Mouse (Mus musculus): Measurements from ENCODE around the gene Tcf7l1.

Gene Tcf7l1

GRCm38 (mm10) chr6:72635760-72636431 lies 153.2 kb downstream of the Tcf7l1 start:
- peak; percentile 62 for DNase-seq (ENCODE audit: extremely low read depth, insufficient read length, low spot score)

- DNase-seq (ENCODE audit: extremely low read depth, insufficient read length, low spot score), result no peak
Measured at GRCm38 (mm10) chr6:72634311-72634710, 154.7 kb downstream of the Tcf7l1 start.

GRCm38 (mm10) chr6:72631700-72632099 lies 157.4 kb downstream of the Tcf7l1 start:
- no peak for DNase-seq (ENCODE audit: extremely low read depth, insufficient read length, low spot score)

GRCm38 (mm10) chr6:72630961-72631360 lies 158.1 kb downstream of the Tcf7l1 start:
- no peak for DNase-seq (ENCODE audit: extremely low read depth, insufficient read length, low spot score)

- DNase-seq (ENCODE audit: extremely low read depth, insufficient read length, low spot score), result no peak
Measured at GRCm38 (mm10) chr6:72630370-72630769, 158.7 kb downstream of the Tcf7l1 start.

GRCm38 (mm10) chr6:72627276-72627675 lies 161.8 kb downstream of the Tcf7l1 start:
- no peak for DNase-seq (ENCODE audit: extremely low read depth, insufficient read length, low spot score)

GRCm38 (mm10) chr6:72626391-72626790 lies 162.7 kb downstream of the Tcf7l1 start:
- no peak for DNase-seq (ENCODE audit: extremely low read depth, insufficient read length, low spot score)

- no peak for DNase-seq (ENCODE audit: extremely low read depth, insufficient read length, low spot score)
Measured at GRCm38 (mm10) chr6:72623661-72624402, 165.2 kb downstream of the Tcf7l1 start.

GRCm38 (mm10) chr6:72622917-72623316 lies 166.1 kb downstream of the Tcf7l1 start:
- no peak for DNase-seq (ENCODE audit: extremely low read depth, insufficient read length, low spot score)

GRCm38 (mm10) chr6:72620920-72621319 lies 168.1 kb downstream of the Tcf7l1 start:
- no peak for DNase-seq (ENCODE audit: extremely low read depth, insufficient read length, low spot score)

- DNase-seq (ENCODE audit: extremely low read depth, insufficient read length, low spot score), result no peak
Measured at GRCm38 (mm10) chr6:72619734-72620532, 169.1 kb downstream of the Tcf7l1 start.

- DNase-seq (ENCODE audit: extremely low read depth, insufficient read length, low spot score), result peak; percentile 92
Measured at GRCm38 (mm10) chr6:72616643-72617288, 172.3 kb downstream of the Tcf7l1 start, which contains the start of gene Tgoln1. Gene Tgoln1 (minus strand): TSS chr6:72617000.

- no peak for DNase-seq (ENCODE audit: extremely low read depth, insufficient read length, low spot score)
Measured at GRCm38 (mm10) chr6:72615561-72616375, 173.3 kb downstream of the Tcf7l1 start.

GRCm38 (mm10) chr6:72615151-72615550 lies 173.9 kb downstream of the Tcf7l1 start:
- DNase-seq (ENCODE audit: extremely low read depth, insufficient read length, low spot score), result no peak

GRCm38 (mm10) chr6:72610261-72610660 lies 178.8 kb downstream of the Tcf7l1 start:
- DNase-seq (ENCODE audit: extremely low read depth, insufficient read length, low spot score), result no peak

- DNase-seq (ENCODE audit: extremely low read depth, insufficient read length, low spot score), result no peak
Measured at GRCm38 (mm10) chr6:72608662-72609184, 180.3 kb downstream of the Tcf7l1 start.

GRCm38 (mm10) chr6:72607676-72608075 lies 181.4 kb downstream of the Tcf7l1 start:
- DNase-seq (ENCODE audit: extremely low read depth, insufficient read length, low spot score), result no peak

- no peak for DNase-seq (ENCODE audit: extremely low read depth, insufficient read length, low spot score)
Measured at GRCm38 (mm10) chr6:72607060-72607459, 182.0 kb downstream of the Tcf7l1 start.

GRCm38 (mm10) chr6:72604066-72604465 lies 185.0 kb downstream of the Tcf7l1 start:
- no peak for DNase-seq (ENCODE audit: extremely low read depth, insufficient read length, low spot score)

GRCm38 (mm10) chr6:72601732-72602131 lies 187.3 kb downstream of the Tcf7l1 start:
- peak; percentile 43 for DNase-seq (ENCODE audit: extremely low read depth, insufficient read length, low spot score)

All from 3134 (cell line).